Mouse (Mus musculus) ovary, postnatal 14 days (tissue): Measurements from ENCODE around the gene Prss50.
A peak's percentile ranks its signal among the peaks of the same experiment; 100 is the strongest.

Experiments used
- DNase-seq: peaks from one replicate; pipeline ENCODE4 v3.0.0; 2022; ENCODE audit warnings: low spot score

Prss50 gene

DNA sequence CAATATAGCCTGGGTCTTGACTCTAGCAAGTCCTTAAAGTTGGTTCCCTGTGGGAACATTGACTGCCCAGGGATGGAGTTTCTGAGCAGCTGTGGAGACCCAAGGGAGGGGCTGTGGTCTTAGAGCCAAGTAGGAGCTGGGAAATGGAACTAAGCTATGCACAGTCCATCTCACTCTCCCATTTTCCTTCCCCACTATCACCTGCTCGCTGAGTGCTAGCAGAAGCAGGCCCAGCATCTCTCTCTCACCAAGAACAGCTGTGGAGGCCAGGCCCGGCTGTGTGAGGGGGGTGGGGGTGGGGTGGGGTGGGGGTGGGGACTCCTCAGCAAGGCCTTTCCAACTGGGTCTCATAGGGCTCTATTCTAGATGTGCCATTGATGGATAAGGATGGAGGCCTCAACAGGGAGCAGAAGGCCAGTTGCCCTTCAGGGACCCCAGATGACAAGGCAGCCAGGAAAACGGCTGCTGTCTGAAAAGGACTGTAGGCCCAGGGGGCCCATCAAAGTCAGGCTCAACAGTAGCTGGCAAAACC is 17.0 kb downstream of the Prss50 start:
- DNase-seq, result no peak

GRCm38 (mm10) chr9:110875288-110875695 is 17.5 kb downstream of the Prss50 start:
- DNase-seq, result no peak

DNA sequence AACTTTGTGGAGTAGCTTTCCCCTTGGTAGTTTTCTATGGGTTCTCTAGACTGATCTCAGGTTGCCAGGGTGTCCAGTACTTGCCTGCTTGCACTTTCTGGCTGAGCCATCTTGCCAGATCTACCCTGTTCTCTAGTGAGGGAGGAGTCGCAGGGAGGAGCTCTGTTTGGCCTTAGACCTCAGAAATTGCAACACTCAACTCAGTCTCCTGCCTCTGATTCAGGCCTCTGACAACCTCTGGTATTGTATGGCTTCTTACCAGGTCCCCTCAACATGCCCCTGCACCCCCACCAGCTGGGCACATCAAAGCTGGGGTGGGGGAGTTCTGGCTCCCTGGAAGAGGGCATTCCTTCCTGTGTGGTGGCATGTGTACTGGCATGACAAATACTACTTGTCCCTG is 19.6 kb downstream of the Prss50 start:
- DNase-seq, result no peak

- peak; percentile 37 for DNase-seq
These were observed 20.1 kb downstream of the Prss50 start for GRCm38 (mm10) chr9:110877888-110878287.

DNA sequence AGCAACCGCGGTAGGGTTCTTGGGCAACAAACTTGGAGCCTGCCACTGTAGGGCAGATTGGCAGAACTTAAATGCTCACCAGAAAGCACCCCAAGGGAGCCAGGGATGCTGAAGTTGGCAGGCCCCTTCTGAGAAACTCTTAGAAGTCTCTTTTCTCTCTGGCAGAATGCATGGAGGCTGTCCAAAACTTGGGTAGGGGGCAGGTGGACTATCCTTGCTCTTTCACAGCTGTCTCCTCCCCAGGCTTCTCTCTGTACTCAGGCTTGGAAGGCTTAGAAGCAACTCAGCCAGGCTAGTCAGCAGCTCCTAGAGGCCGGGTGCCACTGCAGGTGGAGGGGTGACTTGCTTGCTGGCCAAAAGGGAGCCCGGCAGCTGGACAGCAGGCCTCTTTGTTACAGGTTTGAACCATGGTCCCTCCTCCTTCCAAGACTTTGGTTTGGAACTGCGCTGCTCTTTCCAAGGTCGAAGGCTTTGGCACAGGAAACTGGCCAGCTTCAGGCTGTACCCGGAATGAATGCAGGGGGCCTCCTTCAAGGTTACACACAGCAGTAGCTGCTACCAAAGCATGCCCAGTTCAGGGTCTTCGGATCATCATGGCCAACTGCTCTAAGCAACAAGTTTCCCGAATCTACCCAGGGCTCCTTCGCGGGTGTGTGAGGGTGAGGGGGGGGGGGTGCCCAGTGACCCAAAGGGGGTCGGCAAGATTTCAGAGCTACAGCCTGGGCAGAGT is 21.6 kb downstream of the Prss50 start, which contains the start of gene Als2cl:
Gene Als2cl, plus strand, starts transcription at position 680 of the 730 bp plus-strand sequence.
- peak; percentile 30 for DNase-seq

DNA sequence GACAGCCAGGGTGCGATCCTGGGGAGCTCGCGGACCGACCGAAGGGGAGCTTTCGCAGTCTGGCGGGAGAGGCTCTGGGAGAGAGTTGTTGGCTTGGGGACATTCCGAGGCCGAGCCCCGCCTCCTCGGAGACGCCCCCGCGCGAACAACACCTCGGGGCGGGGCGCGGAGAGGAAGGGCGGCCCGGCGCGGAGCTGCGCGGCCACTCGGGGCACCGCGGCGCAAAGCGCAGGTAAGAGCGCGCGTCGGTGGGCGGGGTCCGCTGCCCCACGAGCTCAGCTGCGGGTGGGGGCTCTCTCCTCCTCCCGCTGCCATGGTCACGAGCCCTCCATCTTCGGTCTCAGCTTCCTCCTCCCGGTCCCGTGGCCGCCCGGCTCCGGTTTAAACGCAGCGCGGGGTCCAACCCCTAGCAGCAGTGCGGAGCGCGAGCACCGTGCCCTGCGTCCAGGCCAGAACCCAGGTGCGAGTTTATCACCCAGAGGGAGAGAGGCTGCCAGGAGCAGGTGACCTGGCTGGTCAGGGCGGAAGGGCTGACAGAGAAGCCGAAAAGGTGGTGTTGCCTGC is 22.3 kb downstream of the Prss50 start, which contains the start of gene Tmie:
Gene Tmie, minus strand, starts transcription at position 116 of the 564 bp plus-strand sequence.
- peak; percentile 64 for DNase-seq

GRCm38 (mm10) chr9:110880772-110881171 is 23.0 kb downstream of the Prss50 start:
- DNase-seq, result peak; percentile 22

DNA sequence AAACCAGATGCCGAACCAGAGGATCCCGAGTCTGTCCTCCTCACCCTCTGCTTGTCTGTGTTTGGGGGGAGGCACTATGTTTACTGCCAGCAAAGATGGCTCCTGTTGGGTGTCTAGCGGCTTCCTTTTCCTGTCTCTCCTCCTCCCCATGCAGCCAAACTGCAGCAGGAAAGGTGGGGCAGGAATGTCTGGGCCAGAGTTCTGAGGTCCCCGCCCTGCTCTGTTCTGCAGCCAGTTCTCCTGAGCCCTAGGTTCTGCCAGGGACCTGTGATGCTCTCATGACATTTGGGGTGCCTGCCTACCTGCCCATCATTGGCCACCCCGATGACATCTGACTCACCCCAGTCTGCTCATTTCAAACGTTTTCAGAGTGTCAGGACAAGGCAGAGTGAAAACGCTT is 24.2 kb downstream of the Prss50 start:
- no peak for DNase-seq

- no peak for DNase-seq
These were observed 29.9 kb downstream of the Prss50 start for GRCm38 (mm10) chr9:110887388-110888303.

DNA sequence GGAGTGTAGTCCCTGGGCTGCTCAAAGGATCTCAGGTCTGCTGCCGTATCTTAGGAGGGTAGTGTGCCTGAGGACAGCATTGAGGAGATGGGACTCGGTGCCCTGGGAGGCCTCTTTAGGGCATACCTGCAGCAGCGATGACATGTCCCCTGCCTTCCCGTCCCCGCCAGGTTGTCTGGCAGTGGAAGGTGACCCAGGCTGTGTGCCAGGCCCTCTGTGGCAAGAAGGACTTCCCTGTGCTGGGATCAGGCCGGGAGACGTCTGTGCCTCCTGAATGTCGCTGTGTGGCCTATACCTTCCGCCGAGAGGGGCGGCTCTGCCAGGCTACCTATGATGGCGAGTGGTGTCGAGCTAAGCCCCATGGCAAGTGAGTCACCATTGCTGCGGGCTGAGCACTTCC is 31.2 kb downstream of the Prss50 start:
- no peak for DNase-seq

DNA sequence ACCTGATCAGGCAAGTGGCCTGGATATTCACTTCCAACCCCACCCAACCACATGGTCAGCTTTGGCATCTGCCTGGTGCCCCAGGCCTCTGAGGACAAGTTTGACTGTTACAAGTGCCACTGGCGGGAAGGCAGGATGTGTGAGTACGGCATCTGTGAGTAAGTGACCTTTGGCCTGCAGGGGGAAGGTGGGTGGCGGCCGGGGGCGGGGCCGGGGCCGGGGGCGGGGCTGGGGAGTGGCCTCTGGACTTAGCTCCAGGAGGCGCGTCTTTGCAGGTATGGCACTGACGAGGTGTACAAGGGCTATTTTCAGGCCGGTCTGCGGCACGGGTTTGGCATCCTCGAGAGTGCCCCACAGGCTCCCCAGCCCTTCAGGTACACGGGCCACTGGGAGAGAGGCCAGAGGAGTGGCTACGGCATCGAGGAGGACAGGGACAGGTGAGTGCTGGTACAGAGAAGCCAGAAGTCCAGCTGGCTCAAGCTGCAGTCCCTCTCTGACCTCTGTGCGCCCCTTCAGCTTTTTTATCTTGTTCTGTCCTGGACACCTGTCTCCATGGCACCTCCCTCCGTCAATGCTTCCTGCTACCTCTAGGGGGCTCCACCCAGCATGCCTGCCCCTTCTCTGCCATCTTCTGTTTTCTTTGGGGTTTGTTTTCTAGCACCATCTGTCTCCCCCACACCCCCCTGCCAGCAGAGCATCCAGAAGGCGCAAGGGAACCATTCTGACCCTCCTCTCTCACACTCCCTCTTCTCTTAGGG is 32.4 kb downstream of the Prss50 start:
- DNase-seq, result no peak

- no peak for DNase-seq
These were observed 33.5 kb downstream of the Prss50 start for GRCm38 (mm10) chr9:110891077-110891828.

DNA sequence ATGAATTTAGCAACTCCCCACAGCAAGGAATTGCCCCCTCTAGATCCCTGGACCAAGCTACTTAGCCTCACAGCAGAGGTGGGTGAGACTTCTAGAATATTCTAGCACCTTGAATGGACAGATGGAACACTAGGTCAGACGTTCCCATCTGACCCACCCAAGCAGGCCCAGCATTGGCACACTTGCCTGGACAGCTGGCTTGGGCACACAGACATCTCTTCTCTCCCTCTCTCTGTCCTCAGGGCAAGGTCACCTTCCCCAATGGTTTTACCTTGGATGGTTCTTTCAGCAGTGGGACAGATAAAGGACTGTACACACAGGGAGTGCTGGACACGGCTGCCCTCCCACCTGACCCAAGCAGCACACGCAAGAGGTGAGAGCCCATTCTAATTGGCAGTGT is 34.8 kb downstream of the Prss50 start:
- DNase-seq, result no peak

DNA sequence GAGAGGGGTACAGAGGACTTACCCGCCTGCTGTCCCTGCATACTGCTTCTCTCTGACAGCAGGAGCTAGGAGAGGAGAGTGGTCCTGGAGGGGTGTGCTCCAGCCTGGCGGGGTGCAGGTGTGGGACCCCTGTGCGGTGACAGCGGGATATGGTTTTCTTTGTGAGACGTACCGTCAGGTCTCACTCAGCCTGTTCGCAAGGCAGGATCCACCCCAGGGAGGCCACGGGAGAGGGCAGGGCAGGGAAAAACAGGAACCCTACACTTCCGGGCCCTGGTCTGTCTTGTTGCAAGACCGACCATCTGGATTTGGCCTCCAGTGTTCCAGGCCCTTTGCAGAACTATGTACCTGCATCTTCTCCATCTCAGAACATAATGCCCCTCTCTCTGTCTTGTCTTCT is 35.7 kb downstream of the Prss50 start:
- no peak for DNase-seq

GRCm38 (mm10) chr9:110895507-110895906 is 37.7 kb downstream of the Prss50 start:
- no peak for DNase-seq

DNA sequence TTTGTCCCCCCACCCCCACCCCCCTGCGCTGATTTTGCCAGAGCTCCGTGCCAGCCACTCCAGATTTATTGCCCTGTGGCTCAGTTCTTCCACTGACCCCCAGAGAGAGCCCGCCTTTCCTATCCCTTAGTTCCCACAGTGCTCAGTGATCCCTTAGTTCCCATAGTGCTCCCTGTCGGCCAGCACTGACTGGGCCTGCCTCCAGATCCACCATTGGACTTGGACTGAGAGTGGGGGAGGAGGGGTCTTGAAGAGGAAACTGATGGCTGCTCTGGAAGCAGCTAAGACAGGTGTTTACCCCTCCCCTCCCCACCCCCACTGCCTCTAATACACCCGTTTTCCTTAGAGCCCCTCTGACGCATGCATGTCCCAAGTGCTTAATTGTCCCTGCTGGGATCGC is 38.2 kb downstream of the Prss50 start:
- DNase-seq, result no peak

DNA sequence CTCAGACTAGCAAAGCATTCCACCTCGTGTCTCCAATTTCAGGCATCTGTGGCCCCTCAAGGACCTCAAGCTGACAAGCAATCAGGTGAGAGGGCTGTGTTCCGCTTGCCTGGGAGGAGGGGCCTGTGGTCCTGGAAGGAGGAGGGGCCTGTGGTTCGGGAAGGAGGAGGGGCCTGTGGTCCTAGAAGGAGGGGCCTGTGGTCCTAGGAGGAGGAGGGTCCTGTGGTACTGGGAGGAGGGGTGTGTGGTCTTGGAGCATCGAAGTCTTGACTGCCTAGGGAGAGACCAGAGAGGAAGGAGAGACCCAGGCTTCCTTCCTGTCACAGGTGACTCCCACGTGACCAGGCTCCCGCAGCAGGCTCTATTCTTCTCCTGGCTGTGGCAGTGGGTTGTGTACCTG is 38.8 kb downstream of the Prss50 start:
- no peak for DNase-seq

DNA sequence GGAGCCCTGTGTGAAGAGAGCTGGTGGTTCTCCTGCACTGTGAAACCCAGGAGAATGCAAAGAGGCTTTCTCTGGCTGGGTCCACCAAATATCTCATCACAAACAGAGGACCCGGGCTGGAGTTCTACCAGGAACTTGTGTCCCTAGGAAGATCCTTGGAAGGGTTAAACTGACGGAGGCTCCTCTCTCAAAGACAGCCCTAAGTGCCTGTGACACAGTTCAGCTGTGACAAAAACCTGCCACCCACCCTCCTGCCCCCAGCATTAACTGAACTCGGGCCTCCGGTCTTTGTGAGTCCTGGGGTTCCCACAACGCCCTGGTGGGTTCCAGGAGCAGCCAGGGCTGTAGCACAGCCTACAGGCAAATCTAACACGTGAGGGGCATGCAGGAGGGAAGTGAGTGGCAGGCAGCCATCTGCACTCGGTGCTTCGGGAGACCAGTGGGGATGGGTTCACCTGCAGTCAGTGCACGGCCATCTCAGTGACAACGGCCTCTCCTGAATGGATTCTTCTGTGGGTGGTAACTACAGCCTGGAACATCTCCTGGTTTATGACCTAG is 41.8 kb downstream of the Prss50 start:
- no peak for DNase-seq

- no peak for DNase-seq
These were observed 43.4 kb downstream of the Prss50 start for GRCm38 (mm10) chr9:110901204-110901603.

DNA sequence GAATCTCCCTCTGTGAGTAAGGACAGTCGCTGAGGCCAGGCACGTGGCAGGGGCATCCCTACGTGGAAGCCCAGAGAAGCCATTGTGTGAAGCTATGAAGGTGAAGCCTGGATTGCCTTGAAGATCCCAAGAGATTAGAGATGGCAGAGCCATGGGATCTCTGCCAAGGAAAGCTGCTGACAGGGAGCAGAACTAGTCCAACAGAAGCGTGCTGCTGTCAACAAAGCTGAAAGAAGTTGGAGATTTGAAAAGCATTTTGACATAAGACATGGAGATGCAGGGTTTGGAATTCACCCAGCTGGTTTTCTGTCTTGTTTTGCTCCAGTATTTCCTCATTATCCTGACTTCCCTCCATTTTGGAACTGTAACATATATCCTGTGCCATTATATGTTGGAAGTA is 44.5 kb downstream of the Prss50 start:
- DNase-seq, result no peak
